Mouse (Mus musculus): ENCODE results near the gene Ccdc134. TPM values are rescaled to one million over a fixed set of nuclear protein-coding genes. Genes with fewer than 3 reads are reported as not detected.
"Not testable (repeated sequence)": the region's sequence is repeated elsewhere in the genome, so short reads cannot be mapped to it uniquely, and the experiment has no call there.

Gene Ccdc134
- 10 to 100 TPM in 1 of 4 experiments, 1 to 10 TPM in 3; 8.1 to 11.8 (median 9.0) TPM for total RNA-seq (2022)

GRCm38 (mm10) chr15:82127426-82128374 lies at the start of gene Ccdc134:
Gene Ccdc134, plus strand, starts transcription at chr15:82127922.
- DNase-seq (ENCODE audit: low spot score in 2 of 2) = peak; percentile 89 to 94

- DNase-seq (ENCODE audit: low spot score in 2 of 2) = no peak
These were observed 47.8 kb upstream of the Ccdc134 start for GRCm38 (mm10) chr15:82079883-82080282.

GRCm38 (mm10) chr15:82081161-82081560 lies 46.6 kb upstream of the Ccdc134 start:
- peak; percentile 38 to 83 for DNase-seq (ENCODE audit: low spot score in 2 of 2)

GRCm38 (mm10) chr15:82085606-82086005 lies 42.1 kb upstream of the Ccdc134 start:
- peak in 1 of 2 experiments; percentile 65 for DNase-seq (ENCODE audit: low spot score in 2 of 2)

GRCm38 (mm10) chr15:82086131-82086530 lies 41.6 kb upstream of the Ccdc134 start:
- peak in 1 of 2 experiments; percentile 65 for DNase-seq (ENCODE audit: low spot score in 2 of 2)

GRCm38 (mm10) chr15:82087266-82087665 lies 40.5 kb upstream of the Ccdc134 start:
- DNase-seq (ENCODE audit: low spot score in 2 of 2) = peak in 1 of 2 experiments; percentile 58

GRCm38 (mm10) chr15:82091061-82091460 lies 36.7 kb upstream of the Ccdc134 start:
- peak in 1 of 2 experiments; percentile 35 for DNase-seq (ENCODE audit: low spot score in 2 of 2)

- peak in 1 of 2 experiments; percentile 56 for DNase-seq (ENCODE audit: low spot score in 2 of 2)
These were observed 20.7 kb upstream of the Ccdc134 start for GRCm38 (mm10) chr15:82106953-82107555.

GRCm38 (mm10) chr15:82120544-82120943 lies 7.2 kb upstream of the Ccdc134 start:
- DNase-seq (ENCODE audit: low spot score in 2 of 2) = no peak

- not testable (repeated sequence) for DNase-seq (ENCODE audit: low spot score in 2 of 2)
These were observed 1.0 kb upstream of the Ccdc134 start for GRCm38 (mm10) chr15:82126690-82127089.

GRCm38 (mm10) chr15:82128398-82128797 lies 676 bp downstream of the Ccdc134 start:
- no peak for DNase-seq (ENCODE audit: low spot score in 2 of 2)

- DNase-seq (ENCODE audit: low spot score in 2 of 2) = no peak
These were observed 2.9 kb downstream of the Ccdc134 start for GRCm38 (mm10) chr15:82130599-82130998.

- DNase-seq (ENCODE audit: low spot score in 2 of 2) = peak in 1 of 2 experiments; percentile 63
These were observed 7.7 kb downstream of the Ccdc134 start for GRCm38 (mm10) chr15:82135372-82135771.

- peak in 1 of 2 experiments; percentile 28 for DNase-seq (ENCODE audit: low spot score in 2 of 2)
These were observed 10.8 kb downstream of the Ccdc134 start for GRCm38 (mm10) chr15:82138565-82138964.

GRCm38 (mm10) chr15:82139196-82139595 lies 11.5 kb downstream of the Ccdc134 start:
- DNase-seq (ENCODE audit: low spot score in 2 of 2) = no peak

- no peak for DNase-seq (ENCODE audit: low spot score in 2 of 2)
These were observed 12.6 kb downstream of the Ccdc134 start for GRCm38 (mm10) chr15:82140355-82140754.

GRCm38 (mm10) chr15:82144157-82144556 lies 16.4 kb downstream of the Ccdc134 start:
- no peak for DNase-seq (ENCODE audit: low spot score in 2 of 2)

GRCm38 (mm10) chr15:82145408-82145807 lies 17.7 kb downstream of the Ccdc134 start:
- no peak for DNase-seq (ENCODE audit: low spot score in 2 of 2)

GRCm38 (mm10) chr15:82145851-82146769 lies 18.4 kb downstream of the Ccdc134 start:
- DNase-seq (ENCODE audit: low spot score in 2 of 2) = no peak

GRCm38 (mm10) chr15:82146770-82147610 lies 19.3 kb downstream of the Ccdc134 start, which contains the start of gene Srebf2:
Gene Srebf2, plus strand, starts transcription at chr15:82147181.
- peak; percentile 94 to 99 for DNase-seq (ENCODE audit: low spot score in 2 of 2)

Measured in left cerebral cortex, adult 8-10 months (tissue).